Mouse (Mus musculus): Measurements from ENCODE around the gene Cacna1d.

- TF ChIP-seq CTCF (IDR thresholded peaks at IDR 0.05; ENCODE audit: control insufficient read depth, insufficient read depth, insufficient read length): no peak
- TF ChIP-seq MAX (IDR thresholded peaks at IDR 0.05): no peak
- no peak for TF ChIP-seq FOSL1 (IDR thresholded peaks at IDR 0.05; ENCODE audit: insufficient read depth, low read length, poor library complexity, severe bottlenecking)
Measured at GRCm38 (mm10) chr14:30424638-30425037, 66.6 kb downstream of the Cacna1d start.
